Mouse (Mus musculus) heart, postnatal 14 days (tissue): ENCODE results near the gene Pi4kb. TPM values are rescaled to one million over a fixed set of nuclear protein-coding genes. Genes with fewer than 3 reads are reported as not detected.
"Not testable (repeated sequence)": the region's sequence is repeated elsewhere in the genome, so short reads cannot be mapped to it uniquely, and the experiment has no call there.

ENCODE experiments used
- DNase-seq, 2 experiments: peaks; one replicate each; pipeline ENCODE4 v3.0.0; 2021 to 2022
- intact Hi-C: fragments of 180-260 bp; cut with DNase I; formaldehyde crosslinking; loops from one replicate; pipeline ENCODE4 v1.15.1; 2025
- long read RNA-seq, 2 experiments: library from polyadenylated mRNA; stranded (forward); transcript quantifications; one replicate each; pipeline ENCODE4 v2.0.0; 2021
- total RNA-seq, 2 experiments: library from RNA; stranded (reverse); gene quantifications; 2 replicates each; pipeline ENCODE4 v1.2.3; 2021

Gene Pi4kb
- 10 to 100 TPM; 33.5 to 35.3 TPM for total RNA-seq
- long read RNA-seq, experiment 1, transcript Pi4kb-201 (11 exons, 3,692 nt), result major isoform, 5 of 13 reads
- long read RNA-seq, experiment 1, partial matches to known transcripts, result 2 of 13 reads
- long read RNA-seq, experiment 1, other reads (novel, unspliced or antisense), result 2 of 13 reads
- long read RNA-seq, experiment 2, transcript Pi4kb-201 (11 exons, 3,692 nt), result major isoform, 12 of 26 reads
- long read RNA-seq, experiment 2, partial matches to known transcripts, result 2 of 26 reads
- long read RNA-seq, experiment 2, other reads (novel, unspliced or antisense), result 8 of 26 reads

DNA sequence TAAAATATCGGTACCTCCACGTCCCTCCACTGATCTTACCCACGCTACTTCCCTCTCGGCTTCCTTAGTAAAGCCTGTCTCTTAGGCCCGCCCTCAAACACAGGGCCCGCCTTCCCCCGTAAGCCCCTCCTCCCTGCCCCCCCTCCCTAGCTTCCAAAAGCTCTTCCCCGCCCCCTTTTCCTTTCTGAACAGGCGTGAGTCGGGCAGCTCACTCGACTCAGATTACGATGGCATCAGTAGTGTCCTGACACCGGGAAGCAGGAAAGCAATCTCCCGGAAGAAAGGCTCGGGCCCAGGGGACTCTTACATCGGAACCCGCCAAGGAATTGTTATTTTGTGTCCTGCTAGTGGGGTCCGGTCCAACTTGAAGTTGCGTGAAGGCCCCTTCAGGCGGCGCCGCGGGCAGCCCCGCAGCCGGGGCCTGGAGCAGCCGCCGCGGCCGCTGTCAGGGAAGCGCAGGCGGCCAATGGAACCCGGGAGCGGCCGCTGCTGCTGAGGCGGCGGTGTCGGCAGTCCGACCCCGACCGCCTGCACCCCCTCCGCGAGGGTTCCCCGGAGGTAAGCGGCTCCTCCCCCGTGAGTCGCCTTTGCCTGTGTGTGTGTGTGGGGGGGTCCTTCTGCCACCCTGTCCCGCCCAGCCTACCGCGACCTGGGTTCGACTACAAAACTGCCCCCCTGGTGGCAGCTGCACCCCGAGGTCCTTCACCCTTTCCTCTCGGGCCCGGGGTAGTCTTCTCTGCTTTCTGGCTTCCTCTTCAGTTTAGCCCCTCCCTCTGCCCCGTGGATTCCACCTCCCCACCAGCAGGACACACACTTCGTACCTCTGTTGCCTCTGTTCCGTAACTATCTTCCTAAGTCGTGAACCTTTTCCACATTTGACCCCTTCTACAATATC, at the start of gene Pi4kb:
Gene Pi4kb (plus strand): TSS at position 204 of the 895 bp plus-strand sequence.
- intact Hi-C loops, result loop anchor here (2.0 kb wide), 2 partner anchors 14 to 20 kb away; partner anchors contain the start of gene Rfx5
- DNase-seq, result peak; percentile 87 to 89

DNA sequence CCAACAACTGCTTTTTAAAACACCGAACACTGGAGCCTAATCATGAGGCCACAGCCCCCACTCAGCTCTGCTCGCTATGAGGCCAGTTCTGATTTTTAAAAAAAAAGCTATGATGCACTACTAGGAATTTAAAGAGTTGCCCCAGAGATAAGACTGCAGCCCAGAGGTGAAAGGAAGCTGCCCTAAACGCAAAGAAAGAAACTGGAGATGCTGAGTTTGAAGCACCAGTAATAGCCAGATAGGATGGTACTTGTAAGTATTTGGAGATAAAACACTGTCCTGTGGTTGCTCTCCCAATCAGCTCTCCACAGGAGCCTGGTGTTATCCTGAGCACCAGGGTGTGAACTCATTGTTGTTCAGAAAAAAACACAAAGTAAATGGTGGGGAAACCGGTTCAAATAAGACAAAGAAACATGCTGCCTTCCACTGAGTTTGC, 48.2 kb upstream of the Pi4kb start:
- intact Hi-C loops, DNase-seq: not testable (repeated sequence)

DNA sequence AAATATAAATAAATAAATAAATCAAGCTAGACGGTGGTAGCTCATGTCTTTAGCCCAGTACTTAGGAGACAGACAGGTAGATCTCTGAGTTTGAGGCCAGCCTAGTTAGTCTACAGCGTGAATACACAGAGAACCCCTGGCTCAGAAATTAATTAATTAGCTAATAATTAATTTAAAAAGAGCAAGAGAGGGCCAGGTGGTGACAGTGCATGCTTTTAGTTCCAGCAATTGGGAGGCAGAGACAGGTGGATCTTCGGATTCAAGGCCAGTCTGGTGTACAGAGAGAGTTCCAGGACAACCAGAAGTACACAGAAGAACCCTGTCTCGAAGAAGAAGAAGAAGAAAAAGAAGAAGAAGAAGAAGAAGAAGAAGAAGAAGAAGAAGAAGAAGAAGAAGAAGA, 45.6 kb upstream of the Pi4kb start:
- intact Hi-C loops, DNase-seq: not testable (repeated sequence)

DNA sequence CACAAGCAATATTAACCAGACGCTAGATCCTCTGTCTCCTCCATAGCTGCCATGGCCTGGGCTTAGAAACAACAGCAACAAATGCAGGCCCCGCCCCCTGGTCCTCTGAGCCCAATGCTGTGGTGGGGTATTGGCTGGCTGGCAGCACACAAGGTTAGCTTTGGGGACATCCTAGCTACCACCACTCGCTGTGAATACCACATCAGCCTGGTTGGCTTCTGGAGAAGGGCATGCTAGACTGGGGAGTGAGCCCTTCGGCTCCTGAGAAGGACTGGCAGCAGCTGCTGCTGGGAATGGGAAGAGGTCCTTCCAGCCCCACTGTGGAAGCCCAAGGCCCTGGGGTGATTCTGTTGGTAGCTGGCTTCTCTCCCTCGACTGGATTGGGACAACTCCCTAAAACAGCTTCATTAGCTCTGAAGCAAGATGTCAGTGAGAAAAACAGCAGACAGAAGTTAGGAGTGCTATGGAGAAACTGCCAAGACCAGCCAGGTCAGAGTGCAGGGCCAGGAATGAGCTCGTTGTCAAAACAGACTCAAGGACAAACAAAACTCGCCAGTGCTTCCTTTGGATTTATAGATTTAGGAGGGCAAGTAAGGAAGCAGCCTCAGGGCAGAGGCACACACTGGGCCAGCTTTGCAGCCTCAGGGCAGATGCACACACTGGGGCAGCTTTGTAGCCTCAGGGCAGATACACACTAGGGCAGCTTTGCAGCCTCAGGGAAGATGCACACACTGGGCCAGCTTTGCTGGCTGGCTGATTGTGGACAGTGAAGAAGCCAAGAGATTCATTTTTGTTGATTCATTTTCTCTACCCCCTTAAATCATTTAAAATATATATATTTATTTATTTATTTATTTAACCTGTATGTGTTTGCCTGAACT, 43.9 kb upstream of the Pi4kb start:
- intact Hi-C loops, result not testable (repeated sequence)
- peak; percentile 23 to 40 for DNase-seq

DNA sequence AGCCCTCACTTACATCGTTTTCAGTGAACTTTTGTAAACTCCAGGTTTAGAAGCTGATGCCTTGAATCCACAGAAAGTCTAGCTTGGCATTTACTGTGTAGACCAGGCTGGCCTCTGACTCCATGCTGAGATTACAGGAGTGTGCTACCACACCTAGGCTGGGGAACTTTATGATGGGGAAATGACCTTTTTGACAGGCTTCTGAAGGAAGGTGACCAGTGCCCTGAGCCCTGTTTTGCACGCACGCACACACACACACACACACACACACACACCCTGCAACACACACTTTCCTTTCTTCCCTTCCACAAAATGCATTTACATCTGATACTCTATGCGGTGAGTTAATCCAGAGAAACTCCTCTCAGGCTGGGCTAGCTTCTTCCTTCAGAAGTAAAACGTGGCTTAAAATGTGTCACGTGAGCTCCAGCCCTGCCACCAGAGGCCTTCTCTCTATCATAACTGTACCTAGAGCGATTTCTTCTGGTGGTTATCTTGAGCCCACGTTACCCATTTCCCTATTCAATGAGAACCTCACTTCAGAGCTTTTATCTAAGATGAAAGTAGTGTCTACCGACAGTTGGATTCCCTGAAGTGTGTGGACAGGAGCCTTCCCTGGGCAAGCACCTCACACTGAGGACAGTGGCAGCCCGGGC, 43.0 kb upstream of the Pi4kb start:
- intact Hi-C loops, DNase-seq: not testable (repeated sequence)

DNA sequence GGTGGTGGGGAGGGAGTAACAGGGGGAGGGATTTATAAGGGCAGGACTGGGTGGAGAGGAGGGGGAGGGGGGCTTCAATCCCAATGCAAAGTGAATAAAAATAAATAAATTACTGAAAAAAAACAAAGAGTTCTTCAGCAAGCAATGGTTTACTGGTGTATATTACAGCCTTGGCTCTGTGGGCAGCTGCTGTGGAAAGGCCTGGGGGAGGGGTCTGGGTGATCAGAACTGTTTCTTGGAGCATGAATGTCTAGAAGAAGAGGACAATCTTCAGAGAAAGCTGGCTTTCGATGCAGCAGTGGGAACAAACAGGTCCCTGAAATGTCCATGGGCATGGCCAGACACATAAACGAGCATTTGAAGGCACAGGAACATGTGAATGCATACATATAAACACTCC, 42.3 kb upstream of the Pi4kb start:
- DNase-seq, intact Hi-C loops: not testable (repeated sequence)

- DNase-seq, result peak; percentile 88 to 93
- intact Hi-C loops, result no loop called here
These were observed 41.5 kb upstream of the Pi4kb start, which contains the start of gene Selenbp1 for GRCm38 (mm10) chr3:94932809-94933564. Selenbp1 (plus strand) TSS chr3:94933056.

DNA sequence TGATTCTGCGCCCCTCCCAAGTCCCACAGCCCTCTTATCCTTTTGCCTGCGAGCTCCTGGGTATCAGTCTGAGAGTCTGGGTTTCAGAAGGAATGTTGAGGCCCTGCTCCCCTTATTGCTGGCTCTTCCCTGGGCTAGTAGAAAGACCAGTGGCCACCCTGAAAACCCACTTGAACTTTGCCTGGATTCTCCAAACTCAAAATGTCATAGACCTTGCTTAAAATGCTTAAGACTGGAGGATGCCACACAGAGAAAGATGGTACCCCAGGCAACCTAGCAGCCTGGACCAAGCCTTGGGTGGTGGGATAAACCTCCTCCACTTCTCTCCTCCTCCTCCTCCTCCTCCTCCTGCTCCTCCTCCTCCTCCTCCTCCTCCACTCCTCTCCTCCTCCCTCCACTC, 40.9 kb upstream of the Pi4kb start:
- DNase-seq, intact Hi-C loops: not testable (repeated sequence)

DNA sequence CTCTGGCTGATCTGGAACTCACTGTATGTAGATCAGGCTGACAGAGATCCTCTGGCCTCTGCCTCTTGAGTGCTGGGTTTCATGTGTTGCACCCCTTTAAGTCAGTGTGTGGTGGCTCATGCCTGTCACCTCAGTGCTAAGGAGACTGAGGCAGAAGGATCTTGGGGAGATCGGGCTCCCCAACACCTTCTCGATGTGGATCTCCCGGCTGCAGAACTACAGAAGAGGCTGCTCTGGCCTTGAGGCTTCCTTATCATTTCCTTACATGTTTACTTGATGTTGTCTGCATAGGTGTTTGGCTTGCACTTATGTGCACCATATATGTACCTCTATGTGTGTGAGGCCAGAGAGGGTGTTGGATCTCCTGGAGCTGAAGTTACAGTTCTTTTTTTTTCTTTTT, 40.0 kb upstream of the Pi4kb start:
- intact Hi-C loops, DNase-seq: not testable (repeated sequence)

- intact Hi-C loops, result not testable (repeated sequence)
These were observed 39.2 kb upstream of the Pi4kb start for GRCm38 (mm10) chr3:94935332-94935731.

GRCm38 (mm10) chr3:94936147-94936546, 38.4 kb upstream of the Pi4kb start:
- intact Hi-C loops, result not testable (repeated sequence)

More at GRCm38 (mm10) chr3:94935332-94935731, 39.2 kb upstream of the Pi4kb start:
- peak; percentile 78 to 87 for DNase-seq

DNA sequence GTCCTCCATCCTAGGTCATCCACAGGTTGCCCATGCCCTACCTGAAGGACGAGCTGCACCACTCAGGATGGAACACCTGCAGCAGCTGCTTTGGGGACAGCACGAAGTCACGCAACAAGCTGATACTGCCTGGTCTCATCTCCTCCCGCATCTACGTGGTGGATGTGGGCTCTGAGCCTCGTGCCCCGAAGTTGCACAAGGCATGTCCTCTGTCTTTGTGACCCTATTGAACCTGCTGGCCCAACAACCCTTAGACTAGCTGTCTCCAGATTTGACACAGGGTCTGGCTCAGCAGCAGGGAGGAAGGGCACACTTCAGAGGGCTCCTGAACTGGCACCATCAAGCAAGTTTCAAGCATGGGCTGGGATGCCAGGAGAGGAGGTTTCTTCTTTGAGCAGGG, 37.3 kb upstream of the Pi4kb start:
- DNase-seq, intact Hi-C loops: not testable (repeated sequence)

More at GRCm38 (mm10) chr3:94936147-94936546, 38.4 kb upstream of the Pi4kb start:
- DNase-seq, result not testable (repeated sequence)

DNA sequence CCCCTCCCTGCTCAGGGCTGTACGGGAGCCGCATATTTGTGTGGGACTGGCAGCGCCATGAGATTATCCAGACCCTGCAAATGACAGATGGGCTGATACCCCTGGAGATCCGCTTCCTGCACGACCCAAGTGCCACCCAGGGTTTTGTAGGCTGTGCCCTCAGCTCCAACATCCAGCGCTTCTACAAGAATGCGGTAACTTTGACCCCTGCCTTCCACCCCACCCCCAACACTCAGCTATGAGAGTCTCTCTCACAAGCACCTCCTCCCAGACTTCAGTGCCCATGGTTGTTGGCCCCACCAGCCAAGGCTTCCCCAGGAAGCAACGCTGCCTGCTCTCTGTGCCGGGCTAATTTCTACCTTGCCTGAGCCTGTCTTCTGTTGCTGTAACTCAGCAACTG, 34.5 kb upstream of the Pi4kb start:
- DNase-seq, intact Hi-C loops: not testable (repeated sequence)

DNA sequence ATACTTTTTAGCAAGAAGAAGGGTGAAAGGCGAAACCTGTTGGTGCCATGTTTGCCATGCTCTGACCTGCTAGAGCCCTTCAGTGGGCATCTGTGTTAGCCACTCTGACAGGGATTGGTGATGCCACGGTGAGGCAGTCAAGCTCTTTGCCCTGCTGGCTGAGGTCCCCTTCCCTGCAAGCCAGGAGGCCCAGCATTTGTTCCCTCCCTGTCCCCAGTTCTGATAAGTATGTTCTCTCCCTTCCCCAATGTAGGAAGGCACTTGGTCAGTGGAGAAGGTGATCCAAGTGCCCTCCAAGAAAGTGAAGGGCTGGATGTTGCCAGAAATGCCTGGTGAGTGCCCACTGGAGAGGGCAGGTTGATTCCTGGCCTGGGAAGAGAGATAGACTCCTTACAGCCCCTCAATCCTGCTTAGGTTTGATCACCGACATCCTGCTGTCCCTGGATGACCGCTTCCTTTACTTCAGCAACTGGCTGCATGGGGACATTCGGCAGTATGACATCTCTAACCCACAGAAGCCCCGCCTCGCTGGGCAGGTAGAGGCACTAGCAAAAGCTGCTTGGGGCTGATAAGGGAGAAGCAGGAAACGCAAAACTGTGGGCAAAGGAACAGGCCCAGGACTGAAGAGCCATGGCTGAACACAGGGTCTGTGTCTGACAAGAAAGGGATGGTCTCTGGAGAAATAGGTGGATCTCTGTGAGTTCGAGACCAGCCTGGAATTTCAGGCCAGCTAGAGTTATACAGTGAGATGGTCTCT, 32.1 kb upstream of the Pi4kb start:
- intact Hi-C loops, result not testable (repeated sequence)

DNA sequence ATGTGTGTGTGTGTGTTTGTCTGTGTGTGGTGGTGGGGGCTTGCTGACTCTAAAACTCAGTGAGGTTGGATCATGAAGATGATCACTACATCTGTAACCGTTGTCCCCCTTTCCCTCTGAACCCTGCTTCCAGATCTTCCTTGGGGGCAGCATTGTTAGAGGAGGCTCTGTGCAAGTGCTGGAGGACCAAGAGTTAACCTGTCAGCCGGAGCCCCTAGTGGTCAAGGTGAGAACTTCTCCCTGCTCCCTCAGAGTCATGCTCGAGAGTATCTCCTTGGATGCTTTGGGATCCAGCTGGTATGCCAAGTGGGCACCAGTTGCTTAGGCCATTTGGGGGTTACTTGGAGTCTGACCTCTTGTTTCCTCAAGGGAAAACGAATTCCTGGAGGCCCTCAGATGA, 30.8 kb upstream of the Pi4kb start:
- intact Hi-C loops, DNase-seq: not testable (repeated sequence)

More for the DNA sequence above, 32.1 kb upstream of the Pi4kb start:
- not testable (repeated sequence) for DNase-seq

- intact Hi-C loops, result loop anchor here (1.0 kb wide), 1 partner anchor 49 kb away; no protein-coding TSS in a partner anchor
- DNase-seq, result peak in 1 of 2 experiments; percentile 21
These were observed 26.4 kb upstream of the Pi4kb start for GRCm38 (mm10) chr3:94948066-94948614.

- no peak for DNase-seq
- intact Hi-C loops, result no loop called here
These were observed 24.9 kb upstream of the Pi4kb start for GRCm38 (mm10) chr3:94949645-94950044.

DNA sequence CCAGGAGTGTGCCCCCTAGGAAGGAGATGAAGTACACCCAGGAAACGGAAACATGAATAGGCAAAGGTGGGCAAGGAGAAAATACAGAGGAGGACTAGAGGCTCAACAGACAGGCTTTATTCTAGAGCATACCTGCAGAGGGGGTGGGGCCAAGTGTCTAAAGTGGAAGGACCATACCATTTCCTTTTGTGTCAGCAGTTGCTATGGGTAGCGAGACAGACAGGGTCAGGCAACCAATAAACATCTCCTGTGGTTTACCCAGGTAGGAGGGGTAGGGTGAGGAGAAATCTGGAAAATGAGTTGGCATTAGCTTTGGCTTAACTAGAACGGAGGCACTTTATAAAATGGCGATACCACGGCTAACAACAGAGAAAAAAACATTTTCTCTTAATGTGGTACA, 21.7 kb upstream of the Pi4kb start:
- intact Hi-C loops, result no loop called here
- peak in 1 of 2 experiments; percentile 14 for DNase-seq
